Mouse (Mus musculus) stomach, postnatal 0 days (tissue): ENCODE data around the gene Prkag2. TPM values are rescaled to one million over a fixed set of nuclear protein-coding genes. Genes with fewer than 3 reads are reported as not detected.

ENCODE experiments used
- ATAC-seq: fragments of 200-750 bp; cut with Nextera tagmentation; 2 replicates; pipeline ENCODE4 v1.8.0; 2017; ENCODE audit not compliant: low FRiP score, low TSS enrichment
- DNase-seq: peaks from one replicate; pipeline ENCODE4 v3.0.0-alpha.2; 2016; ENCODE audit warnings: low spot score
- H3K27ac ChIP-seq: fragments of 300-500 bp; sonication (generic); replicated peaks from 2 replicates; pipeline ENCODE4 v1.5.1; 2014; ENCODE audit warnings: mild to moderate bottlenecking, control low read depth
- H3K27me3 ChIP-seq: fragments of 300-500 bp; sonication (generic); 2 replicates; pipeline ENCODE4 v1.6.1; 2014; ENCODE audit warnings: low read length; ENCODE audit not compliant: control insufficient read depth, insufficient read depth
- H3K36me3 ChIP-seq: fragments of 300-500 bp; sonication (generic); 2 replicates; pipeline ENCODE4 v1.6.1; 2014; ENCODE audit warnings: low read length, mixed read lengths; ENCODE audit not compliant: control insufficient read depth, insufficient read depth
- H3K4me1 ChIP-seq: fragments of 300-500 bp; sonication (generic); replicated peaks from 2 replicates; pipeline ENCODE4 v1.6.1; 2014; ENCODE audit warnings: antibody characterized with exemption; ENCODE audit not compliant: control insufficient read depth, insufficient read depth
- H3K4me2 ChIP-seq: fragments of 300-500 bp; sonication (generic); replicated peaks from 2 replicates; pipeline ENCODE4 v1.6.1; 2014; ENCODE audit warnings: low read depth, mild to moderate bottlenecking, control low read depth, moderate library complexity
- H3K4me3 ChIP-seq: fragments of 300-500 bp; sonication (generic); 2 replicates; pipeline ENCODE4 v1.5.1; 2014; ENCODE audit warnings: low read depth, low read length, control low read depth
- H3K9ac ChIP-seq: fragments of 300-500 bp; sonication (generic); 2 replicates; pipeline ENCODE4 v1.6.1; 2014; ENCODE audit warnings: mild to moderate bottlenecking, low read length, control low read depth, mixed read lengths
- H3K9me3 ChIP-seq: fragments of 300-500 bp; sonication (generic); 2 replicates; pipeline ENCODE4 v1.6.1; 2016; ENCODE audit warnings: low read length; ENCODE audit not compliant: control insufficient read depth
- CTCF ChIP-seq: IDR thresholded peaks from 2 replicates; pipeline ENCODE4 v1.5.1; 2016; ENCODE audit warnings: antibody characterized with exemption, low read depth, mild to moderate bottlenecking, moderate library complexity
- EP300 ChIP-seq: optimal IDR thresholded peaks from 2 replicates; pipeline ENCODE3; 2016; ENCODE audit warnings: antibody characterized with exemption
- WGBS: fragments of 180-500 bp; shearing (Covaris S2); extraction: QIAGEN DNeasy Blood & Tissue Kit; methylation state at CpG from one replicate; pipeline ENCODE4 v1.1.7; 2014; 5-methylcytosine and 5-hydroxymethylcytosine counted together
- polyA plus RNA-seq: library from polyadenylated mRNA; unstranded; fragments of >200 nt; fragmentation: Nextera tagmentation; extraction: Ambion mirVana; gene quantifications from 2 replicates; pipeline ENCODE4 v1.2.1, GENCODE M21; 2015

The Prkag2 gene
- polyA plus RNA-seq, 1 experiment from 2014 or later = 33.9 TPM

DNA sequence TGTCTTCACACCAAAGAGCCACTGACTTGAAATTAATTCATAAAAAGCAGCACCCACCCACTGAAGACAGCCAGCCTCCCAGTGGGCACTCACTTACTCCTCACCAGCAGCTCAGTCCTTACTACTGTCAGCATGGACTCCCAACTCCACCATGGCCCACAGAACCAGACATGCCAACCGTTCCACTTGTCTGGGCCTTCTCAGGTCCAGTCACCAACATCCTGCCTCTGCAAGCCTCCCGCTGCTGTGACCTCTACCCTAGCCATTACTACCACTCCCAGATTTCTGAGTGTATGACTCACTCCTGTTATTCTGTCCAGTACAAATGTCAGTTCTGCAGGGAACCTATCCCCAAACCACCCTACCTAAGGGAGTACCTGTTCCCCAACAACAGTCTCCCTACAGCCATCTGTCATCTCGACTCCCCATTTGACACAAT lies 279.0 kb downstream of the Prkag2 start:
- Histone ChIP-seq H3K4me2 (no peak overlapping the region), H3K36me3 (peaks cover 8% of the 10 kb centered on the region; the same call in 1 of the 2 replicates), H3K9ac (no peak overlapping the region), H3K4me1 (0 out of 2 replicates have a peak, but pooled peaks cover 2% of the 10 kb centered on the region), H3K4me3 (no peak overlapping the region), H3K27ac (peak overlapping the region; percentile 73), H3K9me3 (no peaks in the 10 kb centered on the region), H3K27me3 (no peaks in the 10 kb centered on the region)
- TF ChIP-seq EP300 = no peak
- TF ChIP-seq CTCF = no peak
- 46% methylated on average over 3 of the region's 3 CpGs for WGBS
- ATAC-seq = peak; percentile 91
- peak; percentile 57 for DNase-seq

DNA sequence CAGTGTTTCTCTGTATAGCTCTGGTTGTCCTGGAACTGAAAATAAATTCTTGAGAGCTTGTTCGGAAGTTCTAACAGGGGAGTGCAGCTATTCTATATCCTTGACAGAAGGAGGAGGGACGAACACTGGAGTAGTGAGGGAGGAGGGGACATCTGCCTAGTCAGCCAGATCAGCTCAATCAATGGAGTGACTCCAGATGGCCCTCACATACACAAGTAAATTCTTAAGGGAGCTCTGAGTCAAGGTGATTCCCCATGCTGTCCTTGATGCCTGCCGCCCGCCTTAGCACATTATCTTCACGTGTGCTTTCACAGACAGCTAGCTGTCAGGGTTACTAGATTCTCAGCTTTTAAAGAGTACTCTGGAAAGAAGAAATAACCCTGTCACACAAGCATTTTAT lies 279.8 kb downstream of the Prkag2 start:
- Histone ChIP-seq H3K4me3 (no peak overlapping the region), H3K36me3 (peaks cover 8% of the 10 kb centered on the region; the same call in 1 of the 2 replicates), H3K4me1 (0 out of 2 replicates have a peak, but pooled peaks cover 2% of the 10 kb centered on the region), H3K9ac (no peak overlapping the region), H3K27ac (no peak overlapping the region), H3K9me3 (no peaks in the 10 kb centered on the region), H3K4me2 (no peak overlapping the region), H3K27me3 (no peaks in the 10 kb centered on the region)
- WGBS = 61% methylated on average over 5 of the region's 5 CpGs
- ATAC-seq (no peak), DNase-seq (no peak)
- no peak for TF ChIP-seq CTCF
- TF ChIP-seq EP300 = no peak

DNA sequence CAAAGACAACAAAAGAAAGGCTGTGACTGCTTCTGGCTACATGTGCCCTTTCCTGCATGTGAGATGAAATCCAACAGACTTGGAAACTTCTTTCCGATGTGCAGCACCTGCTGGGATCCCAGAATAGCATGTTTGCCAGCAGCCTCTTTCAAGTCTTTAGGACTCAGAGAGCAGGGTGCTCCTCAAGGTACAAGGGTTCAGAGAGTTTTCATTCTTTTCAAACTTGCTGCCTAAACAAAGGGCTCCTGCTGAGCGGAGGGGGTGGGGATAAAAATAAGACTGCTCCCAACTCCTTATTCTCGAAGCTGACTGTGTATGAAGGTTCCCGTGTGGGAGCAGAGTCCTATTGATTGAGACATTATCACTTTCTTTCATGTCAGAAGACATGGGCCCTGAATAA lies 283.3 kb downstream of the Prkag2 start:
- 0 out of 2 replicates have a peak, but pooled peaks cover 2% of the 10 kb centered on the region for H3K4me1 ChIP-seq
- H3K27ac ChIP-seq = no peak overlapping the region
- no peak overlapping the region for H3K4me3 ChIP-seq
- H3K36me3 ChIP-seq = peaks cover 23% of the 10 kb centered on the region; the same call in 1 of the 2 replicates
- WGBS = 60% methylated on average over 4 of the region's 4 CpGs
- no peaks in the 10 kb centered on the region for H3K9me3 ChIP-seq
- DNase-seq = no peak
- H3K4me2 ChIP-seq = no peak overlapping the region
- no peak for ATAC-seq
- no peak for TF ChIP-seq EP300
- no peaks in the 10 kb centered on the region for H3K27me3 ChIP-seq
- no peak overlapping the region for H3K9ac ChIP-seq

DNA sequence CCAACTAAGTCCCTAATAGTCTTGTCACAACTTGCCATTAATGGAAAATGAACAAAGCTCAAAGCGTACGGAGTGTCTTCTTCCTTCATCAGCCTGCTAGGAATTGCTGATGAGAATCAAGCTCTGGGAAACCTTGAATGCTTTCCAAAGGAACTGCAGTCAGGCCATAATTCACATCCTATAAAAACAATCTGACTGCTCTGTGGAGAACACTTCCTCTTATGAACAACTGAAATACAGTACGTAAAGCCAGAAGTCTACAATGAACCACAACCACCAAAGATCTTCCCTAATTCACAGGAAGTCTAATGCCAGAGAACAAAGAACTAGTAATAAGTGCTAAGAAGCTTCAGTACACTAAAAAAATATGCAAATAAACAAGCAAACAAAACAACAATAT lies 286.5 kb downstream of the Prkag2 start:
- WGBS = 36% methylated on average over 3 of the region's 3 CpGs
- Histone ChIP-seq H3K36me3 (peaks cover 26% of the 10 kb centered on the region; the same call in 1 of the 2 replicates), H3K4me3 (no peak overlapping the region), H3K4me1 (no peaks in the 10 kb centered on the region), H3K9me3 (no peaks in the 10 kb centered on the region), H3K9ac (no peak overlapping the region), H3K4me2 (no peak overlapping the region), H3K27me3 (no peaks in the 10 kb centered on the region), H3K27ac (peak overlapping the region; percentile 67; the same call in 1 of the 2 replicates)
- no peak for ATAC-seq
- no peak for TF ChIP-seq EP300
- TF ChIP-seq CTCF = no peak
- no peak for DNase-seq

DNA sequence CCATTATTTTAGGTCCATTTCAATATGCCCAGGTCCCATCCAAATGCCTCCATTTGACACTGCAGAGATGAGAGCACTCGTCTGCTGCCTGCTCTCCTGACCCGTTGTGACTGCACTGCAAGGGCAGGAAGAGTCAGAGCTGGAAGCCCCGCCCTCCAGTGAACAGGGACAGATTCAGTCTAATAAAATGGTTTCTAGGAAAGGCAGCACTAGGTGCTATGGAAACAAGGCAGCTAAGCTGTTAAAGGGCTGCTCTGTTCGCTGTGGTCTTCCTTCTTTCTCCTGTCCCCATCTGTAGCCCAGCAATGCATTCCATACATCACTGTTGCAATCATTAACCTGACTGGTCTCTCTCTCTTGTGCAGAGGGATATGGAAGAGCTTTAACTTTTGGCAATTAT lies 287.4 kb downstream of the Prkag2 start:
- peaks cover 26% of the 10 kb centered on the region for H3K36me3 ChIP-seq
- H3K9ac ChIP-seq = no peak overlapping the region
- H3K4me3 ChIP-seq = no peak overlapping the region
- H3K4me1 ChIP-seq = no peaks in the 10 kb centered on the region
- H3K27ac ChIP-seq = no peak overlapping the region
- 53% methylated on average over 4 of the region's 4 CpGs for WGBS
- H3K4me2 ChIP-seq = no peak overlapping the region
- no peak for ATAC-seq
- DNase-seq = no peak
- no peak for TF ChIP-seq CTCF
- no peak for TF ChIP-seq EP300
- no peaks in the 10 kb centered on the region for H3K27me3 ChIP-seq
- no peaks in the 10 kb centered on the region for H3K9me3 ChIP-seq

Other genes with a start within 250 kb of the Prkag2 start
- not detected in 2 replicates for gene Galntl5, start 80.8 kb upstream of the Prkag2 start, polyA plus RNA-seq
- 24.2 and 24.7 TPM in 2 replicates for gene Galnt11, start 121.3 kb upstream of the Prkag2 start, polyA plus RNA-seq
- 1.5 TPM in 1 of 2 replicates, not detected in the other for gene E130116L18Rik, start 122.5 kb upstream of the Prkag2 start, polyA plus RNA-seq